Mouse (Mus musculus) lung, embryonic 16.5 days (tissue): ENCODE measurements around the gene Hba-x. TPM values are rescaled to one million over a fixed set of nuclear protein-coding genes. Genes with fewer than 3 reads are reported as not detected.

Experiments used
- ATAC-seq: fragments of 200-750 bp; cut with Nextera tagmentation; 2 replicates; pipeline ENCODE4 v1.8.0; 2017; ENCODE audit warnings: low read depth, mild to moderate bottlenecking, moderate library complexity
- H3K27ac ChIP-seq: fragments of 300-500 bp; sonication (generic); 2 replicates; pipeline ENCODE4 v1.5.1; 2014; ENCODE audit warnings: mild to moderate bottlenecking, control low read depth, low read length
- H3K27me3 ChIP-seq: fragments of 300-500 bp; sonication (generic); 2 replicates; pipeline ENCODE4 v1.6.1; 2014; ENCODE audit warnings: low read depth, low read length, mixed read lengths; ENCODE audit not compliant: control insufficient read depth, insufficient read depth
- H3K36me3 ChIP-seq: fragments of 300-500 bp; sonication (generic); 2 replicates; pipeline ENCODE4 v1.6.1; 2014; ENCODE audit warnings: low read length; ENCODE audit not compliant: control insufficient read depth, insufficient read depth
- H3K4me1 ChIP-seq: fragments of 300-500 bp; sonication (generic); replicated peaks from 2 replicates; pipeline ENCODE4 v1.6.1; 2014; ENCODE audit warnings: low read length, mixed read lengths; ENCODE audit not compliant: control insufficient read depth, insufficient read depth
- H3K4me2 ChIP-seq: fragments of 300-500 bp; sonication (generic); 2 replicates; pipeline ENCODE4 v1.6.1; 2014; ENCODE audit warnings: low read depth, low read length, control low read depth
- H3K4me3 ChIP-seq: fragments of 300-500 bp; sonication (generic); 2 replicates; pipeline ENCODE4 v1.5.1; 2014; ENCODE audit warnings: mild to moderate bottlenecking, low read length, control low read depth
- H3K9ac ChIP-seq: fragments of 300-500 bp; sonication (generic); 2 replicates; pipeline ENCODE4 v1.6.1; 2014; ENCODE audit warnings: low read length, control low read depth
- H3K9me3 ChIP-seq: fragments of 300-500 bp; sonication (generic); 2 replicates; pipeline ENCODE4 v1.6.1; 2016; ENCODE audit warnings: low read length; ENCODE audit not compliant: control insufficient read depth
- WGBS: fragments of 180-500 bp; shearing (Covaris S2); extraction: QIAGEN DNeasy Blood & Tissue Kit; methylation state at CpG from one replicate; pipeline ENCODE4 v1.1.7; 2014; 5-methylcytosine and 5-hydroxymethylcytosine counted together
- polyA plus RNA-seq: library from polyadenylated mRNA; unstranded; fragments of >200 nt; fragmentation: Nextera tagmentation; extraction: Ambion mirVana; gene quantifications from 2 replicates; pipeline ENCODE4 v1.2.1, GENCODE M21; 2015

Hba-x gene
- polyA plus RNA-seq, 1 experiment from 2014 or later = 68.2 TPM

DNA sequence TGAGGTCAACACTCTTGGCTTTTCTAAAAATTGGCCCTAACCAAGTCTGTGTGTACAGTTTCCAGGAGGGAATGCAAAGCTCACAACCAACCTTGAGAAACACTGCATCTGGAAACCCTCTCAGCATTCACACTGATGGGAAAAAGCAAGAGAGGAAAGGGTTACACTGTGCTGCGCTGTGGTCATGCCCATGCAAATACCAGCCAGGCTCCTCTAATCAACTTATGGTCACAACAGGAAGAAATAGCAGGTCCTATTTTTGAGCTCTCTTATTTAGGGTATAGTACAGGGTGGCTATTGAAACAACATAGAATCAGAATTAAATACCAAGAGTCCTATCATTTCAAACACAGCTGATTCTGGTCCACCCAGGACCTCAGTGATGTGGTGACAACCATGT is 31.6 kb upstream of the Hba-x start:
- Histone ChIP-seq H3K9ac (no peak overlapping the region), H3K36me3 (peaks cover 7% of the 10 kb centered on the region; the same call in 1 of the 2 replicates), H3K27me3 (no peaks in the 10 kb centered on the region), H3K9me3 (no peaks in the 10 kb centered on the region), H3K4me1 (no peaks in the 10 kb centered on the region), H3K4me3 (no peak overlapping the region), H3K27ac (no peak overlapping the region), H3K4me2 (no peak overlapping the region)
- 90% methylated on average over 1 of the region's 1 CpGs for WGBS
- ATAC-seq = no peak

- Histone ChIP-seq H3K4me3 (no peak overlapping the region), H3K4me1 (no peaks in the 10 kb centered on the region), H3K27ac (no peak overlapping the region), H3K36me3 (peaks cover 7% of the 10 kb centered on the region; the same call in 1 of the 2 replicates), H3K9me3 (no peaks in the 10 kb centered on the region), H3K9ac (no peak overlapping the region), H3K4me2 (no peak overlapping the region), H3K27me3 (no peaks in the 10 kb centered on the region)
- 88% methylated on average over 6 of the region's 6 CpGs for WGBS
- ATAC-seq = no peak
Observed at GRCm38 (mm10) chr11:32245614-32246013, 30.6 kb upstream of the Hba-x start.

DNA sequence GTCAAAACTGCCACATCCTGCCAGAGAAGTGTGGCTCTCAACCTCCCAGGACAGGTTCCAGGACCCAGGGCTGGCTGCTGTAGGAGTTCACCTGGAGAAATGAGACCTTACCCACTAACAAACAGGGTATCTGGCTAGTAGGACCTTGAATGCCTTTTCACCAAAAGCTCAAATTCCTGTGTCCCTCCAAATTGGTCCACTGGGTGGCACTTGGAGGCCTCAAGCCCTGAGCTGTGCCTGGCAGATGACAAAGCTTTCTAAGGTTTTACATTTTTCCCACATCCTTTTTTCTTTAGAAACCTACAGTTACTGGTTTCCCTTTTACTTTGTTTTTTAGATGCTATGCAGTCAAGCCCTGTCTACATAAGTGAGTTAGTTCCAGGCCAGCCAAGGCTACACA is 29.1 kb upstream of the Hba-x start:
- Histone ChIP-seq H3K27me3 (no peaks in the 10 kb centered on the region), H3K36me3 (peaks cover 5% of the 10 kb centered on the region; the same call in 1 of the 2 replicates), H3K4me1 (no peaks in the 10 kb centered on the region), H3K9me3 (no peaks in the 10 kb centered on the region), H3K4me3 (no peak overlapping the region), H3K4me2 (no peak overlapping the region), H3K9ac (no peak overlapping the region), H3K27ac (no peak overlapping the region)
- ATAC-seq = no peak

- no peaks in the 10 kb centered on the region for H3K27me3 ChIP-seq
- H3K4me3 ChIP-seq = no peak overlapping the region
- no peak overlapping the region for H3K9ac ChIP-seq
- no peaks in the 10 kb centered on the region for H3K4me1 ChIP-seq
- H3K27ac ChIP-seq = no peak overlapping the region
- no peaks in the 10 kb centered on the region for H3K9me3 ChIP-seq
- no peak for ATAC-seq
- 70% methylated on average over 3 of the region's 3 CpGs for WGBS
- H3K4me2 ChIP-seq = no peak overlapping the region
- peaks cover 5% of the 10 kb centered on the region; the same call in 1 of the 2 replicates for H3K36me3 ChIP-seq
Observed at GRCm38 (mm10) chr11:32248350-32248749, 27.9 kb upstream of the Hba-x start.

GRCm38 (mm10) chr11:32250880-32251763 is 25.1 kb upstream of the Hba-x start:
- Histone ChIP-seq H3K27me3 (no peaks in the 10 kb centered on the region), H3K4me3 (no peak overlapping the region), H3K27ac (no peak overlapping the region), H3K9ac (no peak overlapping the region), H3K4me1 (no peaks in the 10 kb centered on the region), H3K4me2 (no peak overlapping the region), H3K9me3 (no peaks in the 10 kb centered on the region), H3K36me3 (peaks cover 4% of the 10 kb centered on the region; the same call in 1 of the 2 replicates)
- WGBS = 82% methylated on average over 8 of the region's 8 CpGs
- no peak for ATAC-seq

DNA sequence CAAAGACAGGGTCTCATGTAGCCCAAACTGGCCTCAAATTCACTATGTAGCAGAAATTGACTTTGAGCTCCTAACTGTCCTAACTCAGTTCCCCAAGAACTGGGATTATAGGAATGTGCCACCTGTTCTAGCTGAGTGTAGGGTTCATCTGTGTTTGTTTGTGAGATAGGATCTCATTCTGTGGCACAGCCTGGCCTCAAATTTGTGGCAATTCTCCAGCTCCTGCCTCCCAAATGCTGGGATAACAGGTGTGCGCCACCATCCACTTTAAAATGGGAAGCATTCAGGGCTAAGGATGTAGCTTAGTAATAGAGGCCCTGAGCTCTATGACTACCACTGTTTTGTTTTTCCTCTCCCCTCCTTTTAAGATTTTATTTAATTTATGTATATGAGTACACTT is 23.1 kb upstream of the Hba-x start:
- Histone ChIP-seq H3K9me3 (no peaks in the 10 kb centered on the region), H3K4me3 (no peak overlapping the region), H3K9ac (no peak overlapping the region), H3K4me1 (no peaks in the 10 kb centered on the region), H3K36me3 (peaks cover 4% of the 10 kb centered on the region; the same call in 1 of the 2 replicates), H3K27ac (no peak overlapping the region), H3K27me3 (no peaks in the 10 kb centered on the region), H3K4me2 (no peak overlapping the region)
- no peak for ATAC-seq
- WGBS = 93% methylated on average over 1 of the region's 1 CpGs

- Histone ChIP-seq H3K4me2 (no peak overlapping the region), H3K9me3 (no peaks in the 10 kb centered on the region), H3K36me3 (peaks cover 4% of the 10 kb centered on the region; the same call in 1 of the 2 replicates), H3K27me3 (no peaks in the 10 kb centered on the region), H3K4me1 (no peaks in the 10 kb centered on the region), H3K4me3 (no peak overlapping the region), H3K9ac (no peak overlapping the region), H3K27ac (no peak overlapping the region)
- whole genome bisulfite sequencing = 97% methylated on average over 1 of the region's 1 CpGs
- ATAC-seq = no peak
Observed at GRCm38 (mm10) chr11:32256146-32256545, 20.1 kb upstream of the Hba-x start.

- Histone ChIP-seq H3K36me3 (peaks cover 4% of the 10 kb centered on the region; the same call in 1 of the 2 replicates), H3K9ac (no peak overlapping the region), H3K27ac (no peak overlapping the region), H3K4me2 (no peak overlapping the region), H3K4me3 (no peak overlapping the region), H3K4me1 (no peaks in the 10 kb centered on the region), H3K9me3 (no peaks in the 10 kb centered on the region), H3K27me3 (no peaks in the 10 kb centered on the region)
- 90% methylated on average over 3 of the region's 3 CpGs for WGBS
- no peak for ATAC-seq
Observed at GRCm38 (mm10) chr11:32256566-32256965, 19.6 kb upstream of the Hba-x start.

DNA sequence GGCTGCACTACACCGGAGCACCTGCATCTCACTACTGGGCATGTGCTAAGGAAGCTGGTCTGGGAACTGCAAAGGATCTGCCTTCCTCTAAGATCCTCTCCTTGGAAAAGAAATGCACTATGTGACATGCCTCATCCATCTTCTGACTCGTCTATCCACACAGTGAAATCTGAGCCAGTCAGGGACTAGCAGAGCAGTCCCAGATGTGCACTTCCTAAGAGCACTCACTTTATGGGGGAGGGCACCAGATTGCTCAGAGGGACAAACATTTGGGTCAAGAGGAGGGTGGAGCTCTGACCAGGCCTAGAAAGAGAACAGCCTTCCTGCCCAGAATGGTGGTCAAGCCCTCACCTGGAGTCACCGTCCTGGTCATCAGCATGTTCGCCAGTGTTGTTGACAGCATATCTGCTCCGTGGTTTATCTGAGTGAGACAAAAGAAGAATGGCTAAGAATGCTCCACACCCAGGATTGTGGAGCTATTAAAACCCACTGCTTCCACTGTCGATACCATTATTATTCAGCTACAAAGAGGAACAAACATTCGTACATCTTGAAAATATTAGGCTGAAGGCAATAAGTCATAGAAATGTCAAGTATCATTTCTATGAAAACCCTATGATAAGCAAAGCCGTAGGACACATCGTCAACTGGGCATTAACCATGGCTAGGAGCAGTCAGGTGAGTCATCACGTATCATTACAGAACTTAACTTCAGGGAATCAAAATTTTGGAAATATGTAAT is 13.4 kb upstream of the Hba-x start:
- no peak overlapping the region for H3K9ac ChIP-seq
- H3K4me2 ChIP-seq = no peak overlapping the region
- H3K9me3 ChIP-seq = no peaks in the 10 kb centered on the region
- no peaks in the 10 kb centered on the region for H3K27me3 ChIP-seq
- H3K4me3 ChIP-seq = no peak overlapping the region
- H3K36me3 ChIP-seq = peaks cover 4% of the 10 kb centered on the region; the same call in 1 of the 2 replicates
- peaks cover 3% of the 10 kb centered on the region; the same call in 1 of the 2 replicates for H3K4me1 ChIP-seq
- H3K27ac ChIP-seq = no peak overlapping the region
- WGBS = 62% methylated on average over 10 of the region's 10 CpGs
- ATAC-seq = no peak
